Mouse (Mus musculus): ENCODE results near the gene Nsd1.

DNA sequence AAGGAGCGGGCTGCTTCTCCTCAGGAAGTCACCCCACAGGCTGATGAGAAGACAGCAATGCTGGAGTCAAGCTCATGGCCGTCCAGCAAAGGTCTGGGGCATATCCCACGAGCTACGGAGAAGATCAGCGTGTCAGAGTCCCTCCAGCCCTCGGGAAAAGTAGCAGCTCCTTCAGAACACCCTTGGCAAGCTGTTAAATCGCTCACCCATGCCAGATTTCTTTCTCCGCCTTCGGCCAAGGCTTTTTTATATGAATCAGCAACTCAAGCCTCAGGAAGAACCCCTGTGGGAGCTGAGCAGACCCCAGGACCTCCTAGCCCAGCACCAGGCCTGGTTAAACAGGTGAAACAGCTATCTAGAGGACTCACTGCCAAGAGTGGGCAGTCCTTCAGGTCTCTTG is 103.5 kb downstream of the Nsd1 start:
- TF ChIP-seq POLR2A (IDR thresholded peaks at IDR 0.05; ENCODE audit: control insufficient read depth, low read depth, low read length) (no peak), CTCF (IDR thresholded peaks at IDR 0.05; ENCODE audit: control insufficient read depth, insufficient read depth, insufficient replicate concordance, low read depth, low read length) (no peak)
